Mouse (Mus musculus) adrenal gland, adult 18-20 months (tissue): Measurements from ENCODE around the gene Deaf1. TPM values are rescaled to one million over a fixed set of nuclear protein-coding genes. Genes with fewer than 3 reads are reported as not detected.

ENCODE experiments used
- DNase-seq, 2 experiments: peaks; one replicate each; pipeline ENCODE4 v3.0.0; 2021 to 2022; ENCODE audit warnings: low spot score in 2 of 2
- total RNA-seq, 2 experiments: library from RNA; stranded (reverse); gene quantifications; 1 replicate in 1 of 2; 2 replicates in 1 of 2; pipeline ENCODE4 v1.2.3; 2021

Gene Deaf1
- total RNA-seq, 2 experiments from 2014 or later: 21.9 to 30.3 TPM

GRCm38 (mm10) chr7:141299175-141299574, 28.3 kb downstream of the Deaf1 start:
- no peak for DNase-seq

GRCm38 (mm10) chr7:141297926-141298650, 29.4 kb downstream of the Deaf1 start:
- DNase-seq: no peak

GRCm38 (mm10) chr7:141294479-141294878, 33.0 kb downstream of the Deaf1 start:
- DNase-seq: no peak

GRCm38 (mm10) chr7:141293852-141294471, 33.5 kb downstream of the Deaf1 start:
- peak in 1 of 2 experiments; percentile 42 for DNase-seq

GRCm38 (mm10) chr7:141292583-141293388, 34.7 kb downstream of the Deaf1 start:
- no peak for DNase-seq

- no peak for DNase-seq
Observed at GRCm38 (mm10) chr7:141291921-141292582, 35.4 kb downstream of the Deaf1 start, which contains the start of gene Drd4. TSS of gene Drd4 (plus strand) at chr7:141292006.

GRCm38 (mm10) chr7:141288042-141288441, 39.4 kb downstream of the Deaf1 start:
- DNase-seq: no peak

- no peak for DNase-seq
Observed at GRCm38 (mm10) chr7:141282756-141283155, 44.7 kb downstream of the Deaf1 start.

- no peak for DNase-seq
Observed at GRCm38 (mm10) chr7:141281442-141281841, 46.0 kb downstream of the Deaf1 start.

GRCm38 (mm10) chr7:141278766-141279590, 48.5 kb downstream of the Deaf1 start, which contains the start of gene Sct:
TSS of gene Sct (minus strand) at chr7:141279133.
- DNase-seq: no peak

GRCm38 (mm10) chr7:141277701-141278678, 49.5 kb downstream of the Deaf1 start:
- no peak for DNase-seq

GRCm38 (mm10) chr7:141276546-141276945, 50.9 kb downstream of the Deaf1 start, which contains the start of gene Cdhr5:
TSS of gene Cdhr5 (minus strand) at chr7:141276786.
- no peak for DNase-seq

- DNase-seq: no peak
Observed at GRCm38 (mm10) chr7:141275356-141275755, 52.1 kb downstream of the Deaf1 start.

- no peak for DNase-seq
Observed at GRCm38 (mm10) chr7:141270631-141271030, 56.9 kb downstream of the Deaf1 start.

- DNase-seq: no peak
Observed at GRCm38 (mm10) chr7:141269273-141269545, 58.3 kb downstream of the Deaf1 start.

GRCm38 (mm10) chr7:141268466-141269272, 58.8 kb downstream of the Deaf1 start:
- DNase-seq: no peak

GRCm38 (mm10) chr7:141265739-141266561, 61.5 kb downstream of the Deaf1 start, which contains the start of gene Irf7:
TSS of gene Irf7 (minus strand) at chr7:141266481.
- peak; percentile 61 to 65 for DNase-seq
